Mouse (Mus musculus) forebrain, embryonic 10.5 days (tissue): ENCODE data around the gene Olfr54. TPM values are rescaled to one million over a fixed set of nuclear protein-coding genes. Genes with fewer than 3 reads are reported as not detected.
"Not testable (repeated sequence)": the region's sequence is repeated elsewhere in the genome, so short reads cannot be mapped to it uniquely, and the experiment has no call there.

Source experiments
- DNase-seq: peaks from one replicate; pipeline ENCODE4 v3.0.0-alpha.2; 2017; ENCODE audit warnings: low spot score; ENCODE audit errors: extremely low spot score
- H3K27ac ChIP-seq: fragments of 300-500 bp; sonication (generic); 2 replicates; pipeline ENCODE4 v1.5.1; 2016; ENCODE audit warnings: mild to moderate bottlenecking
- H3K27me3 ChIP-seq: fragments of 300-500 bp; sonication (generic); 2 replicates; pipeline ENCODE4 v1.6.1; 2016; ENCODE audit warnings: mild to moderate bottlenecking; ENCODE audit not compliant: poor library complexity, severe bottlenecking
- H3K36me3 ChIP-seq: fragments of 300-500 bp; sonication (generic); replicated peaks from 2 replicates; pipeline ENCODE4 v1.6.1; 2016; ENCODE audit warnings: mild to moderate bottlenecking, moderate library complexity
- H3K4me1 ChIP-seq: fragments of 300-500 bp; sonication (generic); 2 replicates; pipeline ENCODE4 v1.6.1; 2016
- H3K4me3 ChIP-seq: fragments of 300-500 bp; sonication (generic); 2 replicates; pipeline ENCODE4 v1.5.1; 2016; ENCODE audit warnings: mild to moderate bottlenecking, moderate library complexity
- H3K9me3 ChIP-seq: fragments of 300-500 bp; sonication (generic); 2 replicates; pipeline ENCODE4 v1.6.1; 2016; ENCODE audit warnings: mild to moderate bottlenecking, moderate library complexity
- WGBS: fragments of 180-500 bp; shearing (Covaris S2); methylation state at CpG from one replicate; pipeline ENCODE4 v1.1.7; 2016; 5-methylcytosine and 5-hydroxymethylcytosine counted together
- polyA plus RNA-seq: library from polyadenylated mRNA; unstranded; fragments of >200 nt; fragmentation: Nextera tagmentation; extraction: Ambion mirVana; gene quantifications from 2 replicates; pipeline ENCODE4 v1.2.1, GENCODE M21; 2016

Gene Olfr54
- polyA plus RNA-seq, 1 experiment from 2014 or later, result 0.10 TPM

- not testable (repeated sequence) for H3K36me3 ChIP-seq, DNase-seq, H3K27ac ChIP-seq, H3K4me3 ChIP-seq, H3K27me3 ChIP-seq, H3K9me3 ChIP-seq, H3K4me1 ChIP-seq
- WGBS, result 88% methylated on average over 3 of the region's 3 CpGs
These were observed 30.7 kb downstream of the Olfr54 start for GRCm38 (mm10) chr11:51044776-51045175.

DNA sequence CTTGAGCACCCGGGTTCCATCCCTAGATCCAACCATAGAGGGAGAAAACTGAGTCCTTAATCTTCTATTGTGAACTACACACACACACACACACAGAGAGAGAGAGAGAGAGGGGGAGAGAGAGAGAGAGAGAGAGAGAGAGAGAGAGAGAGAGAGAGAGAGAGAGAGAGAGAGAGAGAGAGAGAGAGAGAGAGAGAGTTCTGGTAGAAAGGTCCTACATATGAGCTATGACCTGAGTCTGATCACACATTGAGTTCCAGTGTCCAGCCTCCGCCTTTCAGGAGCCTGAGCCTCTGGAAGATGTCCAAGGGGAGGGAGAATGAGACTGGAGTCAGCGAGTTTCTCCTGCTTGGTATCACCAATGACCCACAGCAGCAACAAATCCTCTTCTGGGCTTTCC lies 33.8 kb downstream of the Olfr54 start, which contains the start of gene Olfr1375:
Gene Olfr1375, plus strand, starts transcription at position 301 of the 400 bp plus-strand sequence.
- WGBS, result 83% methylated on average over 3 of the region's 3 CpGs
- H3K9me3 ChIP-seq, H3K27ac ChIP-seq, H3K36me3 ChIP-seq, H3K4me1 ChIP-seq, H3K27me3 ChIP-seq, DNase-seq, H3K4me3 ChIP-seq: not testable (repeated sequence)

- no peaks in the 10 kb centered on the region for H3K36me3 ChIP-seq
- H3K4me1 ChIP-seq, result no peaks in the 10 kb centered on the region
- no peak overlapping the region for H3K4me3 ChIP-seq
- no peaks in the 10 kb centered on the region for H3K9me3 ChIP-seq
- no peak overlapping the region for H3K27ac ChIP-seq
- DNase-seq, result no peak
- 86% methylated on average over 2 of the region's 2 CpGs for WGBS
- no peaks in the 10 kb centered on the region for H3K27me3 ChIP-seq
These were observed 37.6 kb downstream of the Olfr54 start for GRCm38 (mm10) chr11:51051678-51052077.

GRCm38 (mm10) chr11:51053230-51053629 lies 39.2 kb downstream of the Olfr54 start:
- Histone ChIP-seq H3K9me3 (no peaks in the 10 kb centered on the region), H3K27me3 (no peaks in the 10 kb centered on the region), H3K27ac (no peak overlapping the region), H3K36me3 (no peaks in the 10 kb centered on the region), H3K4me1 (no peaks in the 10 kb centered on the region), H3K4me3 (no peak overlapping the region)
- DNase-seq, result no peak
- WGBS, result 60% methylated on average over 3 of the region's 3 CpGs

- Histone ChIP-seq H3K27ac (peak within 1 kb of the TSS; percentile 95), H3K9me3 (no peaks in the 10 kb centered on the region), H3K4me1 (peaks cover 9% of the 10 kb centered on the region), H3K36me3 (peaks cover 32% of the 10 kb centered on the region), H3K4me3 (peak within 1 kb of the TSS; percentile 87), H3K27me3 (no peaks in the 10 kb centered on the region)
- WGBS, result under 1% methylated on average over 32 of the region's 32 CpGs
- DNase-seq, result peak; percentile 84
These were observed 45.1 kb downstream of the Olfr54 start, which contains the start of gene Zfp354a for GRCm38 (mm10) chr11:51059151-51059571. Gene Zfp354a (plus strand): TSS chr11:51059257.

- 17% methylated on average over 14 of the region's 14 CpGs for WGBS
- peak overlapping the region; percentile 95 for H3K27ac ChIP-seq
- peak overlapping the region; percentile 87 for H3K4me3 ChIP-seq
- H3K9me3 ChIP-seq, result no peaks in the 10 kb centered on the region
- H3K36me3 ChIP-seq, result peaks cover 37% of the 10 kb centered on the region
- DNase-seq, result no peak
- H3K27me3 ChIP-seq, result no peaks in the 10 kb centered on the region
- H3K4me1 ChIP-seq, result peaks cover 9% of the 10 kb centered on the region
These were observed 45.6 kb downstream of the Olfr54 start for GRCm38 (mm10) chr11:51059640-51060039.

- 95% methylated on average over 6 of the region's 6 CpGs for WGBS
- Histone ChIP-seq H3K4me1 (peaks cover 9% of the 10 kb centered on the region), H3K27ac (no peak overlapping the region), H3K36me3 (peaks cover 50% of the 10 kb centered on the region), H3K4me3 (no peak overlapping the region), H3K27me3 (no peaks in the 10 kb centered on the region), H3K9me3 (no peaks in the 10 kb centered on the region)
- DNase-seq, result no peak
These were observed 46.9 kb downstream of the Olfr54 start for GRCm38 (mm10) chr11:51060981-51061380.

- Histone ChIP-seq H3K27me3 (no peaks in the 10 kb centered on the region), H3K4me1 (peaks cover 9% of the 10 kb centered on the region), H3K4me3 (no peak overlapping the region), H3K36me3 (peaks cover 73% of the 10 kb centered on the region), H3K27ac (no peak overlapping the region), H3K9me3 (no peaks in the 10 kb centered on the region)
- 93% methylated on average over 7 of the region's 7 CpGs for WGBS
- DNase-seq, result no peak
These were observed 49.2 kb downstream of the Olfr54 start for GRCm38 (mm10) chr11:51063276-51063675.

DNA sequence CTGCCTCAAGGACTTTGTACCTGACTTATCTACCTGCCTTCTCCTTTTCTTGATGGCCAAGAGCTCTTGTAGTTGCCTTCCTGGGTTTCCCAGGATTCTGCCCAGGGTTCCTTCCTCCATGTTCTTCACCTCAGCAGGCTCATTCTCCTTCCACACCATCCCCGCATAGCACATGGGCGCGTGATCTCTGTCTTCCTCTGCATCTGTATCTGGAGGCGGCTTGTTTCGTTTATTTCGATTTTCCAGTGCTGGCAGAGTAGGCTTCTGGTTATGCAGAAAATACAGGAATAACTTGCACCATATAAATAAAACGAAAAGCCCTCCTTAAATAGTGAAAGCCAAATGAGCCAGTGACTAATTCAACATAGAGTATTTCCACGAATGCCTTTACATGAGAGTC lies 49.8 kb downstream of the Olfr54 start:
- Histone ChIP-seq H3K36me3 (peaks cover 79% of the 10 kb centered on the region), H3K4me1 (peaks cover 9% of the 10 kb centered on the region), H3K27me3 (no peaks in the 10 kb centered on the region), H3K9me3 (no peaks in the 10 kb centered on the region; the same call in 1 of the 2 replicates), H3K27ac (no peak overlapping the region), H3K4me3 (no peak overlapping the region)
- no peak for DNase-seq
- 93% methylated on average over 8 of the region's 8 CpGs for WGBS

Other genes with a start within 250 kb of the Olfr54 start
- gene Zfp354c, start 186.5 kb upstream of the Olfr54 start, polyA plus RNA-seq, result 31.1 and 31.5 TPM in 2 replicates
- gene Zfp879, start 172.7 kb upstream of the Olfr54 start, polyA plus RNA-seq, result 0.84 and 0.86 TPM in 2 replicates
- gene Grm6, start 163.6 kb upstream of the Olfr54 start, polyA plus RNA-seq, result not detected in 2 replicates
- 13.3 and 14.0 TPM in 2 replicates for gene Zfp454, start 126.6 kb upstream of the Olfr54 start, polyA plus RNA-seq
- 25.8 and 26.4 TPM in 2 replicates for gene Zfp2, start 98.1 kb upstream of the Olfr54 start, polyA plus RNA-seq
- 0.77 and 1.3 TPM in 2 replicates for gene Zfp354b, start 82.6 kb upstream of the Olfr54 start, polyA plus RNA-seq
- gene 4933414I15Rik, start 70.5 kb upstream of the Olfr54 start, polyA plus RNA-seq, result not detected in 2 replicates
- not detected in 2 replicates for gene Prop1, start 60.5 kb upstream of the Olfr54 start, polyA plus RNA-seq
- not detected in 2 replicates for gene Olfr1378, start 47.7 kb upstream of the Olfr54 start, polyA plus RNA-seq
- gene Olfr1377, start 32.3 kb upstream of the Olfr54 start, polyA plus RNA-seq, result not detected in 2 replicates
- gene Olfr51, start 10.6 kb upstream of the Olfr54 start, polyA plus RNA-seq, result not detected in 2 replicates
- gene Olfr1375, start 33.9 kb downstream of the Olfr54 start, polyA plus RNA-seq, result not detected in 2 replicates
- gene Zfp354a, start 45.0 kb downstream of the Olfr54 start, polyA plus RNA-seq, result 7.6 and 8.6 TPM in 2 replicates
- gene Gm12569, start 206.2 kb downstream of the Olfr54 start, polyA plus RNA-seq, result not detected in 2 replicates
- gene Clk4, start 247.5 kb downstream of the Olfr54 start, polyA plus RNA-seq, result 106 and 109 TPM in 2 replicates
- gene BC049762, start 248.8 kb downstream of the Olfr54 start, polyA plus RNA-seq, result 0.49 and 1.3 TPM in 2 replicates